Mouse (Mus musculus) thymus, adult 2 months (tissue): ENCODE results near the gene Snapc3.

Experiments
- CTCF ChIP-seq: fragments of 200-500 bp; IDR thresholded peaks from 2 replicates; pipeline ENCODE4 v1.5.1; 2012; ENCODE audit warnings: mild to moderate bottlenecking, control low read depth, low read length, moderate library complexity, borderline replicate concordance; ENCODE audit not compliant: control insufficient read depth, poor library complexity, insufficient read depth; ENCODE audit errors: extremely low read depth
- POLR2A ChIP-seq: fragments of 200-500 bp; IDR thresholded peaks from 2 replicates; pipeline ENCODE4 v1.6.1; 2012; ENCODE audit warnings: mild to moderate bottlenecking, low read length, control low read depth, moderate library complexity; ENCODE audit not compliant: control insufficient read depth, poor library complexity, insufficient read depth; ENCODE audit errors: extremely low read depth

DNA sequence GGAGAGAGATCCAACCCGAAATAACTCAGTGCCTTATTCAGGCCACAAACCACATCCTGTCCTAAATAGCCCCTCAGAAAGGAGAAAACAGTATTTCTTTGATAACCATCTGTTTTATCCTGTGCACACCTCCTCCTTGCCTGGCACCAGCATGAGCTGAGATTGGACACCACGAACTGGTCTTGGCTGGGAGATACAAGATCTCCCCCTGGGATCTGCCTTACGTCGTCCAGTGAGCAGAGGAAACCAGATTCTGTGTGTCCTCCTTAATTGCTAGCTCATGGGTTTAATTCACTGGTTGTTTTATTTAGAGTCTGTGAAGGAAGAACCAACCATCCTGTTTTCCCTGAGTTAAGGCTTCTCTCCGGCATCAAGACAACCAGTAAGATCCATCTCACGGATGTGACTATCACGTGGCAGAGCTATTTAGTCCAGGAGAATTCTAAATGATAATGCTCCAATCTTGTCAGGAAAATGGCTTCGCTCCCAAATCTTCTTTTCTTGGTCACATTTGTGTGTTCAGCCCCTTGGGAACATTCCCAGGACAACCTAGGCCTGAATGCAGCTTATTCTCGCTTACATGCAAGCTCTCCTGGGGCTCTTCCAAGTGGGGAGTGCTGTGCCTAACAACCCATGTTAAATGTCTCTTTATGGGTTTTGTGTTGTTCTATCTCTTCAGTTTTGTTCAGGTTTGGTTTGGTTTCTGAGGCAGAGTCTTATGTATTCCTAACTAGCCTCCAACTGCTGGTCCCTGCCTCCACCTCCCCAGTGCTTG is 20.3 kb upstream of the Snapc3 start:
- TF ChIP-seq CTCF (no peak), POLR2A (no peak)
